Mouse (Mus musculus): Measurements from ENCODE around the gene Car14. TPM values are rescaled to one million over a fixed set of nuclear protein-coding genes. Genes with fewer than 3 reads are reported as not detected.
A peak's percentile ranks its signal among the peaks of the same experiment; 100 is the strongest.

Gene Car14
- polyA plus RNA-seq, 1 experiment from 2014 or later, result 13.1 TPM

GRCm38 (mm10) chr3:95934448-95934847, 30.0 kb upstream of the Car14 start:
- H3K9me3 ChIP-seq, result no peaks in the 10 kb centered on the region
- H3K27me3 ChIP-seq, result no peaks in the 10 kb centered on the region
- peaks cover 43% of the 10 kb centered on the region for H3K36me3 ChIP-seq
- ATAC-seq (ENCODE audit: low FRiP score, low read depth), result no peak
- 93% methylated on average over 1 of the region's 1 CpGs for WGBS
- H3K4me1 ChIP-seq (replicated peaks), result peaks cover 11% of the 10 kb centered on the region
- H3K4me3 ChIP-seq, result no peak overlapping the region
- no peak overlapping the region for H3K9ac ChIP-seq
- no peak overlapping the region for H3K4me2 ChIP-seq
- H3K27ac ChIP-seq (replicated peaks), result no peak overlapping the region

GRCm38 (mm10) chr3:95933111-95933750, 28.7 kb upstream of the Car14 start:
- H3K9ac ChIP-seq, result no peak overlapping the region
- WGBS, result 96% methylated on average over 7 of the region's 7 CpGs
- ATAC-seq (ENCODE audit: low FRiP score, low read depth), result no peak

GRCm38 (mm10) chr3:95932566-95932965, 28.1 kb upstream of the Car14 start:
- peaks cover 24% of the 10 kb centered on the region for H3K36me3 ChIP-seq
- H3K4me3 ChIP-seq, result no peak overlapping the region
- peaks cover 11% of the 10 kb centered on the region for H3K4me1 ChIP-seq (replicated peaks)
- H3K9ac ChIP-seq, result no peak overlapping the region
- no peak overlapping the region for H3K27ac ChIP-seq (replicated peaks)
- no peak for ATAC-seq (ENCODE audit: low FRiP score, low read depth)
- H3K4me2 ChIP-seq, result no peak overlapping the region
- H3K27me3 ChIP-seq, result no peaks in the 10 kb centered on the region
- 93% methylated on average over 7 of the region's 7 CpGs for WGBS
- H3K9me3 ChIP-seq, result no peaks in the 10 kb centered on the region

More at GRCm38 (mm10) chr3:95933111-95933750, 28.7 kb upstream of the Car14 start:
- Histone ChIP-seq H3K4me3 (no peak overlapping the region), H3K36me3 (peaks cover 30% of the 10 kb centered on the region), H3K4me2 (no peak overlapping the region), H3K27ac (replicated peaks) (no peak overlapping the region), H3K27me3 (no peaks in the 10 kb centered on the region), H3K9me3 (no peaks in the 10 kb centered on the region), H3K4me1 (replicated peaks) (peaks cover 11% of the 10 kb centered on the region)

GRCm38 (mm10) chr3:95932157-95932556, 27.7 kb upstream of the Car14 start:
- peaks cover 20% of the 10 kb centered on the region for H3K36me3 ChIP-seq
- H3K4me3 ChIP-seq, result no peak overlapping the region
- 40% methylated on average over 1 of the region's 1 CpGs for WGBS
- no peak overlapping the region for H3K4me2 ChIP-seq
- no peaks in the 10 kb centered on the region for H3K9me3 ChIP-seq
- peaks cover 11% of the 10 kb centered on the region for H3K4me1 ChIP-seq (replicated peaks)
- ATAC-seq (ENCODE audit: low FRiP score, low read depth), result no peak
- H3K27me3 ChIP-seq, result no peaks in the 10 kb centered on the region
- H3K27ac ChIP-seq (replicated peaks), result no peak overlapping the region
- no peak overlapping the region for H3K9ac ChIP-seq

- no peak overlapping the region for H3K27ac ChIP-seq (replicated peaks)
- no peaks in the 10 kb centered on the region for H3K27me3 ChIP-seq
- H3K9ac ChIP-seq, result no peak overlapping the region
- H3K9me3 ChIP-seq, result no peaks in the 10 kb centered on the region
- no peak overlapping the region for H3K4me2 ChIP-seq
- no peak for ATAC-seq (ENCODE audit: low FRiP score, low read depth)
- WGBS, result 92% methylated on average over 1 of the region's 1 CpGs
- no peak overlapping the region for H3K4me3 ChIP-seq
- peaks cover 17% of the 10 kb centered on the region for H3K36me3 ChIP-seq
- peaks cover 11% of the 10 kb centered on the region for H3K4me1 ChIP-seq (replicated peaks)
Measured at GRCm38 (mm10) chr3:95931471-95931870, 27.0 kb upstream of the Car14 start.

GRCm38 (mm10) chr3:95930471-95930789, 25.9 kb upstream of the Car14 start:
- no peaks in the 10 kb centered on the region for H3K27me3 ChIP-seq
- peak overlapping the region; percentile 88; the same call in 1 of the 2 replicates for H3K27ac ChIP-seq (replicated peaks)
- 2% methylated on average over 5 of the region's 5 CpGs for WGBS
- peaks cover 11% of the 10 kb centered on the region for H3K4me1 ChIP-seq (replicated peaks)
- H3K9ac ChIP-seq, result peak overlapping the region; percentile 63
- peaks cover 17% of the 10 kb centered on the region for H3K36me3 ChIP-seq
- peak overlapping the region; percentile 97 for H3K4me3 ChIP-seq
- no peak for ATAC-seq (ENCODE audit: low FRiP score, low read depth)
- no peaks in the 10 kb centered on the region for H3K9me3 ChIP-seq
- H3K4me2 ChIP-seq, result peak overlapping the region; percentile 88

GRCm38 (mm10) chr3:95929581-95930470, 25.3 kb upstream of the Car14 start:
- H3K4me2 ChIP-seq, result peak overlapping the region; percentile 88
- peak overlapping the region; percentile 63 for H3K9ac ChIP-seq
- peaks cover 11% of the 10 kb centered on the region for H3K4me1 ChIP-seq (replicated peaks)
- H3K4me3 ChIP-seq, result peak overlapping the region; percentile 97
- no peaks in the 10 kb centered on the region for H3K27me3 ChIP-seq
- H3K9me3 ChIP-seq, result no peaks in the 10 kb centered on the region
- no peak for ATAC-seq (ENCODE audit: low FRiP score, low read depth)
- WGBS, result under 1% methylated on average over 103 of the region's 105 CpGs
- peaks cover 11% of the 10 kb centered on the region for H3K36me3 ChIP-seq
- H3K27ac ChIP-seq (replicated peaks), result peak overlapping the region; percentile 88

GRCm38 (mm10) chr3:95928658-95929503, 24.4 kb upstream of the Car14 start, which contains the start of gene Anp32e:
Gene Anp32e (plus strand): TSS chr3:95929246.
- peaks cover 11% of the 10 kb centered on the region for H3K4me1 ChIP-seq (replicated peaks)
- under 1% methylated on average over 47 of the region's 49 CpGs for WGBS
- no peaks in the 10 kb centered on the region for H3K27me3 ChIP-seq
- H3K4me3 ChIP-seq, result peak within 1 kb of the TSS; percentile 97
- peak within 1 kb of the TSS; percentile 88 for H3K27ac ChIP-seq (replicated peaks)
- ATAC-seq (ENCODE audit: low FRiP score, low read depth), result peak; percentile 100
- H3K9me3 ChIP-seq, result no peaks in the 10 kb centered on the region
- peak within 1 kb of the TSS; percentile 88 for H3K4me2 ChIP-seq
- peaks cover 1% of the 10 kb centered on the region; the same call in 1 of the 2 replicates for H3K36me3 ChIP-seq
- H3K9ac ChIP-seq, result peak within 1 kb of the TSS; percentile 63

GRCm38 (mm10) chr3:95928261-95928657, 23.8 kb upstream of the Car14 start:
- peak overlapping the region; percentile 63; the same call in 1 of the 2 replicates for H3K27ac ChIP-seq (replicated peaks)
- no peaks in the 10 kb centered on the region for H3K36me3 ChIP-seq
- no peak for ATAC-seq (ENCODE audit: low FRiP score, low read depth)

GRCm38 (mm10) chr3:95925087-95925486, 20.6 kb upstream of the Car14 start:
- H3K27me3 ChIP-seq, result no peaks in the 10 kb centered on the region
- no peaks in the 10 kb centered on the region for H3K36me3 ChIP-seq
- ATAC-seq (ENCODE audit: low FRiP score, low read depth), result no peak
- WGBS, result 82% methylated on average over 5 of the region's 5 CpGs
- no peak overlapping the region for H3K4me2 ChIP-seq
- H3K9ac ChIP-seq, result no peak overlapping the region
- H3K4me1 ChIP-seq (replicated peaks), result peaks cover 2% of the 10 kb centered on the region
- no peaks in the 10 kb centered on the region for H3K9me3 ChIP-seq
- no peak overlapping the region for H3K4me3 ChIP-seq
- H3K27ac ChIP-seq (replicated peaks), result no peak overlapping the region

More at GRCm38 (mm10) chr3:95928261-95928657, 23.8 kb upstream of the Car14 start:
- Histone ChIP-seq H3K4me2 (peak overlapping the region; percentile 66), H3K27me3 (no peaks in the 10 kb centered on the region), H3K4me1 (replicated peaks) (peaks cover 11% of the 10 kb centered on the region), H3K9me3 (no peaks in the 10 kb centered on the region), H3K9ac (no peak overlapping the region), H3K4me3 (peak overlapping the region; percentile 97)
- 73% methylated on average over 6 of the region's 6 CpGs for WGBS

- no peaks in the 10 kb centered on the region for H3K9me3 ChIP-seq
- no peak overlapping the region for H3K27ac ChIP-seq (replicated peaks)
- no peak overlapping the region for H3K4me3 ChIP-seq
- H3K4me1 ChIP-seq (replicated peaks), result no peaks in the 10 kb centered on the region
- no peak overlapping the region for H3K4me2 ChIP-seq
- no peaks in the 10 kb centered on the region for H3K27me3 ChIP-seq
- 71% methylated on average over 4 of the region's 4 CpGs for WGBS
- no peaks in the 10 kb centered on the region for H3K36me3 ChIP-seq
- no peak overlapping the region for H3K9ac ChIP-seq
- no peak for ATAC-seq (ENCODE audit: low FRiP score, low read depth)
Measured at GRCm38 (mm10) chr3:95924185-95924584, 19.7 kb upstream of the Car14 start.

All from hindbrain, embryonic 15.5 days (tissue).